Mouse (Mus musculus) thymus, adult 2 months (tissue): Measurements from ENCODE around the gene Kcng1. TPM values are rescaled to one million over a fixed set of nuclear protein-coding genes. Genes with fewer than 3 reads are reported as not detected.

ENCODE experiments used
- DNase-seq: peaks from one replicate; pipeline ENCODE4 v3.0.0; 2021
- H3K27ac ChIP-seq: fragments of 200-500 bp; 2 replicates; pipeline ENCODE4 v1.5.1; 2012; ENCODE audit warnings: low read length, control low read depth; ENCODE audit not compliant: control insufficient read depth, insufficient read depth
- H3K27me3 ChIP-seq: fragments of 200-500 bp; 2 replicates; pipeline ENCODE4 v1.6.1; 2012; ENCODE audit warnings: mild to moderate bottlenecking, low read length, moderate library complexity, mixed read lengths; ENCODE audit not compliant: control insufficient read depth, insufficient read depth
- H3K36me3 ChIP-seq: fragments of 200-500 bp; 2 replicates; pipeline ENCODE4 v1.6.1; 2012; ENCODE audit warnings: mild to moderate bottlenecking, low read length, moderate library complexity; ENCODE audit not compliant: control insufficient read depth, insufficient read depth
- H3K4me1 ChIP-seq: fragments of 200-500 bp; replicated peaks from 2 replicates; pipeline ENCODE4 v1.6.1; 2012; ENCODE audit warnings: low read length; ENCODE audit not compliant: control insufficient read depth, insufficient read depth
- H3K4me3 ChIP-seq: fragments of 200-500 bp; 2 replicates; pipeline ENCODE4 v1.5.1; 2012; ENCODE audit warnings: mild to moderate bottlenecking, low read length, control low read depth, moderate library complexity; ENCODE audit not compliant: control insufficient read depth, insufficient read depth
- CTCF ChIP-seq: fragments of 200-500 bp; IDR thresholded peaks from 2 replicates; pipeline ENCODE4 v1.5.1; 2012; ENCODE audit warnings: mild to moderate bottlenecking, control low read depth, low read length, moderate library complexity, borderline replicate concordance; ENCODE audit not compliant: control insufficient read depth, poor library complexity, insufficient read depth; ENCODE audit errors: extremely low read depth
- POLR2A ChIP-seq: fragments of 200-500 bp; IDR thresholded peaks from 2 replicates; pipeline ENCODE4 v1.6.1; 2012; ENCODE audit warnings: mild to moderate bottlenecking, low read length, control low read depth, moderate library complexity; ENCODE audit not compliant: control insufficient read depth, poor library complexity, insufficient read depth; ENCODE audit errors: extremely low read depth
- WGBS: fragments of 180-500 bp; shearing (Covaris S2); methylation state at CpG from one replicate; pipeline ENCODE4 v1.1.7; 2018; 5-methylcytosine and 5-hydroxymethylcytosine counted together
- polyA plus RNA-seq: library from polyadenylated mRNA; depleted of rRNA; stranded (reverse); fragments of >200 nt; gene quantifications from 2 replicates; pipeline ENCODE4 v1.2.3, GENCODE M21; 2012

Gene Kcng1
- polyA plus RNA-seq, 1 experiment = 0.01 TPM

DNA sequence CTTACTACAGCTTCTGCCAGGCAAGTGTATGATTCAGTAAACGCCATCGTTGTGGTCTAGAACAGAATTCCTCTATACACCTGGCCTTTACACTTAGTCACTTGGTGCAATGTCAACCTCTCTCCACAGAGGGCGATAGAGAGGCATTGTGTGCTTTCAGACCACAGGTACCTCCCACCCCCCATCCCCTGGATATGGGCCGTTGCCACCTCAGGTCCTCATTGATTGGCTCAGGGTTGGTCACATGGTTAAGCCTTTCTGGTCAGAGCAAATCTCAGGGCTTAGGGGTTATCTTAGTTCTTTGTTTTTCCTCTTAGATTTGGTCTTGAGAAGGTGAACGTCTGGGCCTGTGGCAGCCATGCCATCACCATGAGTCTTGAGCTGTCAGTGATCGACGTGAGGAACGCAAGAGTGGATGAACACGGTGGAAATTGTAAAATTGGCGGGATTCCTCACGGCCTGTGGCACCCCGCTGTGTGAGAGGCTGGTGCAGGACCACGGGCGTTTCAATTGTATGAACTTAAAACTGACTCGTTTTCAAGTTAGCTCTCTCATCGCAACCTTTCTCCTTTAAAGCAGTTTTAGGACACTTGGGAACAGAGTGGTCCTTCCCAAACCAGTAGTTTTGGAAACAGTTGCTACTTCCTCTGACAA lies 28.8 kb downstream of the Kcng1 start:
- H3K27ac ChIP-seq = no peak overlapping the region
- TF ChIP-seq CTCF (0 out of 2 replicates have a peak, but pooled peaks have one; percentile 22), POLR2A (no peak)
- H3K4me3 ChIP-seq = no peak overlapping the region
- WGBS = 48% methylated on average over 16 of the region's 16 CpGs
- H3K27me3 ChIP-seq = no peaks in the 10 kb centered on the region
- DNase-seq = peak; percentile 37
- no peaks in the 10 kb centered on the region for H3K4me1 ChIP-seq
- H3K36me3 ChIP-seq = no peaks in the 10 kb centered on the region

DNA sequence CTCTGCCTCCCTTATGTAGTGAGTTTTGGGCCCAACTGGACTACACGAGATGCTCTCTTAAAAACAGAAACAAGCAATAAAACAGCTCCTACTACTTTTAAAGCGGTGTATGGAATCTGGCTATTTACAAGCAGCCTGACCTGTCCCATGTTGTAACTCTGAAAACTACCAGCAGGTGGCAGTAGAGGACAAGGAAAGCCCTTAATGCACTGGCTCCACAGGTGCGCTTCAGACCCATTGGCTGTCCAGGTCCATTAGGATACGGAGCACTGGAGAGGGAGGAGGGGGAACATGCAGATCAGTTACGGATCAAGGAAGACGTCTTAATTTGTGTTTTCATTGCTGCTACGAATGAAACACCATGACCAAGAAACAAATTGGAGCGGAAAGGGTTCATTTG lies 31.3 kb downstream of the Kcng1 start:
- WGBS = 31% methylated on average over 8 of the region's 8 CpGs
- DNase-seq = peak; percentile 80
- no peaks in the 10 kb centered on the region for H3K4me1 ChIP-seq
- no peak overlapping the region for H3K27ac ChIP-seq
- TF ChIP-seq POLR2A (no peak), CTCF (peak; percentile 31; the same call in 1 of the 2 replicates)
- no peaks in the 10 kb centered on the region for H3K27me3 ChIP-seq
- H3K36me3 ChIP-seq = no peaks in the 10 kb centered on the region
- no peak overlapping the region for H3K4me3 ChIP-seq

DNA sequence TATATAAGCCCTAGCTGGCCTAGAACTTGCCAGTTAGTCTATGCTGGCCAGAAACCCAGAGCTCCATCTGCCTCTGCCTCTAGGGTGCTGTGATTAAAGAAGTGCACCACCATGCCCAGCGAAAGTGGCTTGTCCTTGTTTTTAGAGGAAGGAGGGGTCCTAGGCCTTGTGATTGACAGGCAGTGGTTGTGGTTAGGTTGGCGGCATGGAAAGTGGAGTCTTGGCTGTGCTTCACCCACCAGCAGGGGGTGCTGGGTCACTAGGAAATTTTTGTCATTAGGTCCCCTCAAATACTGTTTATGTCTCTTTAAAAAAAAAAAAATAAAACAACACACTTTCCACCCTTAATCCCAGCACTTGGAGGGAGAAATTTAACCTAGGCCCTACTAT lies 32.7 kb downstream of the Kcng1 start:
- Histone ChIP-seq H3K27ac (no peak overlapping the region), H3K4me3 (no peak overlapping the region), H3K36me3 (no peaks in the 10 kb centered on the region), H3K27me3 (no peaks in the 10 kb centered on the region), H3K4me1 (no peaks in the 10 kb centered on the region)
- TF ChIP-seq CTCF (no peak), POLR2A (no peak)
- peak; percentile 18 for DNase-seq
- 10% methylated on average over 2 of the region's 2 CpGs for WGBS

DNA sequence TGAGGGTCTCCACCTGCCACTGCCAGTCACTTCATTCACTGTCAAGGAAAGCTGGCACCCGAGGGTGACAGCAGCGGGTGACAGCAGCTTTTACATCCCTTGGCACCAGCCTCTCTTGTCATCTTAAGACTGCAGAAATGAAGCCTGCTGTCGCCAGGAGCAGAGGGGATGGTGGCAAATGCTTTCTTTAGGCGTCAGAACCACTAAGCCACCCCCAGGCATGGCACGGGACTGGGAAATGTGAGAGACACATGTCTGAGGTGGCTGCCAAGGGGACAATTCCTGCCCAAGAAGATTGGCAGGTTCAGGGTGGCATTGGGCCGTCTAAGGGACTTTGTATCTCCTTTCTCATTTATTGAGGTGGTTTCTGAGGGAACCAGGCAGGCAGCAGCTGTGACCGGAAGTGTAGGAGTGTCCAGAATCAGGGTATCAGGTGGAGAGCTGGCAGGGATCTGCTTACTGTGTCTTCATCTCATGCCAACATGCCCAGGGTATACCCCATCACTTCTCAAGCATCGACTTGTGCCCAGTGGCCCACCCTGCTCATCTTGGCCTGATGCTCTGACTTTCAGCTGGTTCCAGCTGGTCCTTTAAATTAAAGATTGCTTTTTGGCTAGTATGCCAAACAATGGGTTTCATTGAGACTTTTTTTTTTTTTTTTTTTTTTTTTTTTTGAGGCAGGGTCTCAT lies 33.2 kb downstream of the Kcng1 start:
- DNase-seq = no peak
- no peak for TF ChIP-seq POLR2A
- no peak for TF ChIP-seq CTCF
- H3K27ac ChIP-seq = no peak overlapping the region
- no peaks in the 10 kb centered on the region for H3K36me3 ChIP-seq
- 88% methylated on average over 8 of the region's 8 CpGs for WGBS
- no peaks in the 10 kb centered on the region for H3K4me1 ChIP-seq
- no peak overlapping the region for H3K4me3 ChIP-seq
- no peaks in the 10 kb centered on the region for H3K27me3 ChIP-seq

DNA sequence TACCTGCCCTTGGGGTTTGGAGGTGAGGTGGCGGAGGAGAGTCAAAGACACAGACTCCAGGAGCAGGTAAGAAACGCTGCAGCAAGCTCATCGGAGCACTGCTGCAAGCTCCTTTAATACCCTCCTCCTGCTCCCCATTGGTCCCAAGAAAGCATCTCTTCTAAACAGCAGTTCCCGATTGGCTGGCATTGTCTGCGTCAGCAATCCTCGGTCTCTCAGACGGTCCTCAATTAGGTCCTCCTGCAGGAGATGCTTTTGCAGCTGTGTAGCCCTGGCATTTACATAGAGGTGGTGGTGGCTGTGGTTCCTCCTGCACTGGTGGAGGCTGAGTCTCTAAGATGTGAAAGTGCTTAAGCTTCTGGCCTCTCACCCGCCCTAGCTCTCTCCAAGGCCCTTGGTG lies 36.0 kb downstream of the Kcng1 start:
- WGBS = 76% methylated on average over 8 of the region's 8 CpGs
- Histone ChIP-seq H3K4me1 (no peaks in the 10 kb centered on the region), H3K27ac (no peak overlapping the region), H3K4me3 (no peak overlapping the region), H3K27me3 (0 out of 2 replicates have a peak, but pooled peaks cover 2% of the 10 kb centered on the region), H3K36me3 (no peaks in the 10 kb centered on the region)
- TF ChIP-seq CTCF (no peak), POLR2A (no peak)
- no peak for DNase-seq

DNA sequence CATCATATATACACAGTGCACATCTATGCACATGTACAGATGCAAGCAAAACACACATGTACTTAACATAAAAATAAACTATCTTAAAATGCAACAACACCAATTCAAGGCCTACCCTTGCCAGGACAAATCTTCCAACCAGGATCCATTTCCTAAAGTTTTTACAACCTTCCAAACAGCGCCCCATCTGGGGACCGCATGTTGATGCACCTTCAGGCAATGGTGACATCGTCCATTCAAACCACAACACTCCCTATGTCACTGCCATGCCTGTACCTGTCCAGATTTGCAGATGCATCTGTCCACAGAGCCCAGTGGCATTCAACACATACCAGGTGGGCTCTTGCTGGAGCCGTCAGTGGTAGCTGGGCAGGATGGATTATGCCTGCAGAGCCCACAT lies 38.3 kb downstream of the Kcng1 start:
- 85% methylated on average over 4 of the region's 4 CpGs for WGBS
- H3K4me1 ChIP-seq = no peaks in the 10 kb centered on the region
- no peak overlapping the region for H3K4me3 ChIP-seq
- no peak for DNase-seq
- TF ChIP-seq POLR2A (no peak), CTCF (no peak)
- H3K27me3 ChIP-seq = 0 out of 2 replicates have a peak, but pooled peaks cover 2% of the 10 kb centered on the region
- H3K27ac ChIP-seq = no peak overlapping the region
- H3K36me3 ChIP-seq = no peaks in the 10 kb centered on the region

DNA sequence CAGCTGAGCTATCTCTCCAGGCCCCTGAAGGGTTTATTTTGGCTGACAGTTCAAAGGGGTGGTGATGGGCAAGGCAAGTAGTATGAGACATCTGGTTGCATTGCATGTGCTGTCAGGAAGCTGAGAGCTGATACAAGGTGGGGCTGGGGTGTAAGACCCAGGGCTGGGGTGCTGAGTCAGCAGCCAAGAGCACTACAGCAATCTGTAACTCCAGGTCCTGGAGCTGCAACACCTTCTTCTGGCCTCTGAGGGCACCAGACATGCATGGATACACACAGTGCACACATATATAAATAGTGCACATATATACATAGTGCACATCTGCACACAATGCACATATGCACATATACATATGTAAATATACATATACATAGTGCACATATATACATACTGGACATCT lies 38.7 kb downstream of the Kcng1 start:
- H3K27ac ChIP-seq = no peak overlapping the region
- TF ChIP-seq CTCF (no peak), POLR2A (no peak)
- DNase-seq = no peak
- no peak overlapping the region for H3K4me3 ChIP-seq
- H3K4me1 ChIP-seq = no peaks in the 10 kb centered on the region
- no peaks in the 10 kb centered on the region for H3K36me3 ChIP-seq
- H3K27me3 ChIP-seq = 0 out of 2 replicates have a peak, but pooled peaks cover 2% of the 10 kb centered on the region
